8 mouse cellular contexts compared by ENCODE assay signal in genomic region chr1:172126376-172127347, GRCm38 (mm10). TPM values are rescaled to one million over a fixed set of nuclear protein-coding genes. Genes with fewer than 3 reads are reported as not detected.
DNase-seq lines count a peak whose midpoint lies in the region; ATAC-seq and TF ChIP-seq lines count a peak whose summit lies in the region.

Gene Pex19, plus strand, starts transcription at chr1:172126755.

- no peak for TF ChIP-seq CTCF in intestine, postnatal 0 days (IDR thresholded peaks at IDR 0.05; ENCODE audit: low read depth)

- H3K4me1 ChIP-seq in embryonic facial prominence, embryonic 10.5 days: peaks cover 11% of the 10 kb centered on the region
- peaks cover 4% of the 10 kb centered on the region; the same call in 1 of the 2 replicates for H3K4me1 ChIP-seq in intestine, postnatal 0 days (replicated peaks; ENCODE audit: control insufficient read depth, insufficient read depth, low read length)
- H3K4me1 ChIP-seq in midbrain, embryonic 10.5 days: peaks cover 14% of the 10 kb centered on the region

- H3K27ac ChIP-seq in embryonic facial prominence, embryonic 10.5 days (replicated peaks): peak within 1 kb of the TSS; percentile 89
- H3K27ac ChIP-seq in intestine, postnatal 0 days (ENCODE audit: low read depth, low read length): peak within 1 kb of the TSS; percentile 83
- peak within 1 kb of the TSS; percentile 91 for H3K27ac ChIP-seq in midbrain, embryonic 10.5 days (replicated peaks)

- peak within 1 kb of the TSS; percentile 81 for H3K4me3 ChIP-seq in embryonic facial prominence, embryonic 10.5 days
- peak within 1 kb of the TSS; percentile 69 for H3K4me3 ChIP-seq in intestine, postnatal 0 days (ENCODE audit: low read depth, low read length)
- peak within 1 kb of the TSS; percentile 87 for H3K4me3 ChIP-seq in midbrain, embryonic 10.5 days

- no peaks in the 10 kb centered on the region for H3K27me3 ChIP-seq in embryonic facial prominence, embryonic 10.5 days (replicated peaks; ENCODE audit: low read depth, poor library complexity, severe bottlenecking)
- no peaks in the 10 kb centered on the region for H3K27me3 ChIP-seq in intestine, postnatal 0 days (replicated peaks; ENCODE audit: control insufficient read depth, insufficient read depth, low read length)
- H3K27me3 ChIP-seq in midbrain, embryonic 10.5 days (ENCODE audit: low read depth, poor library complexity, severe bottlenecking): no peaks in the 10 kb centered on the region

- 1% methylated on average over 42 of the region's 42 CpGs for WGBS in embryonic facial prominence, embryonic 10.5 days
- WGBS in intestine, postnatal 0 days: under 1% methylated on average over 42 of the region's 42 CpGs
- under 1% methylated on average over 42 of the region's 42 CpGs for WGBS in midbrain, embryonic 10.5 days

- H3K4me2 ChIP-seq in intestine, postnatal 0 days (replicated peaks; ENCODE audit: low read depth): peak within 1 kb of the TSS; percentile 83

- intact Hi-C loops in left cerebral cortex, postnatal 36 days (cut with DNase I): loop anchor here (5.0 kb wide), 1 partner anchor 186 kb away; no protein-coding TSS in a partner anchor

- H3K9ac ChIP-seq in intestine, postnatal 0 days (ENCODE audit: low read depth, low read length): peak within 1 kb of the TSS; percentile 78

- DNase-seq in 3134 (ENCODE audit: extremely low read depth, insufficient read length, low spot score): peak; percentile 91
- peak; percentile 91 for DNase-seq in adrenal gland, postnatal 14 days
- DNase-seq in embryonic facial prominence, embryonic 10.5 days (ENCODE audit: low spot score): peak; percentile 96
- no peak for DNase-seq in gonadal fat pad, adult 2 months (ENCODE audit: low read depth)
- DNase-seq in left cerebral cortex, postnatal 36 days (ENCODE audit: low spot score in 2 of 2): peak; percentile 80 to 82
- DNase-seq in midbrain, embryonic 10.5 days (ENCODE audit: low spot score): peak; percentile 92
- DNase-seq in right cerebral cortex, postnatal 4 days: peak; percentile 82

- no peaks in the 10 kb centered on the region for H3K9me3 ChIP-seq in embryonic facial prominence, embryonic 10.5 days
- H3K9me3 ChIP-seq in intestine, postnatal 0 days (ENCODE audit: control insufficient read depth): no peaks in the 10 kb centered on the region
- H3K9me3 ChIP-seq in midbrain, embryonic 10.5 days (replicated peaks): no peaks in the 10 kb centered on the region

- peaks cover 56% of the 10 kb centered on the region for H3K36me3 ChIP-seq in embryonic facial prominence, embryonic 10.5 days (replicated peaks)
- H3K36me3 ChIP-seq in intestine, postnatal 0 days (ENCODE audit: control insufficient read depth, insufficient read depth): peaks cover 48% of the 10 kb centered on the region
- peaks cover 55% of the 10 kb centered on the region for H3K36me3 ChIP-seq in midbrain, embryonic 10.5 days

- peak; percentile 91 for ATAC-seq in intestine, postnatal 0 days

RNA-seq across cellular contexts. Expression of gene Pex19, which starts in this region (rescaled TPM):
- total RNA-seq in adrenal gland, postnatal 14 days (2021): 135 and 141 TPM in 2 replicates
- polyA plus RNA-seq in embryonic facial prominence, embryonic 10.5 days (2016; fragmentation: Nextera tagmentation; extraction: Ambion mirVana): 184 and 185 TPM in 2 replicates
- polyA plus RNA-seq in gonadal fat pad, adult 2 months (2012; rRNA removed): 113 and 201 TPM in 2 replicates
- 132 and 134 TPM in 2 replicates for polyA plus RNA-seq in intestine, postnatal 0 days (2015; fragmentation: Nextera tagmentation; extraction: Ambion mirVana)
- total RNA-seq in left cerebral cortex, postnatal 36 days (2021): 100 to 1,000 TPM in 1 of 2 experiments, 10 to 100 TPM in 1; 95.6 to 105 TPM
- 166 and 175 TPM in 2 replicates for polyA plus RNA-seq in midbrain, embryonic 10.5 days (2016; fragmentation: Nextera tagmentation; extraction: Ambion mirVana)
